Mouse (Mus musculus) ES-E14 (cell line): ENCODE measurements around the gene Rxfp1. TPM values are rescaled to one million over a fixed set of nuclear protein-coding genes. Genes with fewer than 3 reads are reported as not detected.

Source experiments
- DNase-seq: peaks from one replicate; pipeline ENCODE4 v3.0.0-alpha.2; 2013; ENCODE audit warnings: low read depth, low spot score
- H3K27ac ChIP-seq: 2 replicates; pipeline ENCODE4 v1.5.1; 2012; ENCODE audit warnings: low read depth, mild to moderate bottlenecking, low read length, moderate library complexity, mixed read lengths; ENCODE audit not compliant: poor library complexity, insufficient read depth, severe bottlenecking
- H3K36me3 ChIP-seq: 2 replicates; pipeline ENCODE4 v1.6.1; 2012; ENCODE audit warnings: mild to moderate bottlenecking, low read length, moderate library complexity, mixed read lengths; ENCODE audit not compliant: control insufficient read depth, poor library complexity, insufficient read depth, severe bottlenecking
- H3K4me1 ChIP-seq, 2 experiments: fragments of 150-350 bp in 1 of 2; sonication (generic) in 1 of 2; 2 replicates each; pipeline ENCODE4 v1.6.1; 2012; ENCODE audit warnings: low read length in 2 of 2, mild to moderate bottlenecking in 1 of 2, mixed read lengths in 1 of 2; ENCODE audit not compliant: control insufficient read depth in 2 of 2, insufficient read depth in 2 of 2, poor library complexity in 1 of 2
- H3K4me3 ChIP-seq, 2 experiments: fragments of 150-350 bp in 1 of 2; sonication (generic) in 1 of 2; 2 replicates each; pipeline ENCODE4 v1.5.1; 2012; ENCODE audit warnings: low read length in 2 of 2, low read depth in 1 of 2, mild to moderate bottlenecking in 1 of 2, mixed read lengths in 1 of 2; ENCODE audit not compliant: insufficient read depth in 1 of 2, poor library complexity in 1 of 2, severe bottlenecking in 1 of 2
- H3K9ac ChIP-seq: 2 replicates; pipeline ENCODE4 v1.6.1; 2012; ENCODE audit warnings: low read depth, mild to moderate bottlenecking, low read length, mixed read lengths; ENCODE audit not compliant: poor library complexity, insufficient read depth, severe bottlenecking
- H3K9me3 ChIP-seq: fragments of 150-350 bp; sonication (generic); 2 replicates; pipeline ENCODE4 v1.6.1; 2012; ENCODE audit warnings: low read depth, mild to moderate bottlenecking, low read length; ENCODE audit not compliant: control insufficient read depth, insufficient read depth
- CHD2 ChIP-seq: IDR thresholded peaks from 2 replicates; pipeline ENCODE4 v1.6.1; 2014; ENCODE audit warnings: mild to moderate bottlenecking, low read depth, low read length, inconsistent platforms
- HCFC1 ChIP-seq: IDR thresholded peaks from 2 replicates; pipeline ENCODE4 v1.6.1; 2012; ENCODE audit warnings: low read length, inconsistent platforms, borderline replicate concordance; ENCODE audit not compliant: insufficient read depth
- MAFK ChIP-seq: IDR thresholded peaks from 2 replicates; pipeline ENCODE4 v1.6.1; 2014; ENCODE audit warnings: mild to moderate bottlenecking, low read depth, low read length, inconsistent platforms; ENCODE audit not compliant: insufficient read depth
- ZC3H11A ChIP-seq: IDR thresholded peaks from 2 replicates; pipeline ENCODE4 v1.6.1; 2012; ENCODE audit warnings: low read depth, mild to moderate bottlenecking, inconsistent platforms, low read length, borderline replicate concordance
- ZNF384 ChIP-seq: IDR thresholded peaks from 2 replicates; pipeline ENCODE4 v1.6.1; 2012; ENCODE audit warnings: low read depth, low read length, inconsistent platforms
- in situ Hi-C, 2 experiments: fragments of 600-800 bp; cut with MboI; formaldehyde crosslinking; loops; one replicate each; pipeline ENCODE4 v1.15.1; 2025; ENCODE audit warnings: low sequenced_read_pairs in 2 of 2, inconsistent platforms in 1 of 2; ENCODE audit not compliant: unreplicated experiment in 2 of 2
- total RNA-seq: library from RNA; depleted of rRNA; stranded (reverse); fragments of 300-350 nt; gene quantifications from 2 replicates; pipeline ENCODE4 v1.2.3, GENCODE M21; 2012; rRNA removed

The Rxfp1 gene
- 0.04 TPM in 1 of 2 replicates, not detected in the other for total RNA-seq

DNA sequence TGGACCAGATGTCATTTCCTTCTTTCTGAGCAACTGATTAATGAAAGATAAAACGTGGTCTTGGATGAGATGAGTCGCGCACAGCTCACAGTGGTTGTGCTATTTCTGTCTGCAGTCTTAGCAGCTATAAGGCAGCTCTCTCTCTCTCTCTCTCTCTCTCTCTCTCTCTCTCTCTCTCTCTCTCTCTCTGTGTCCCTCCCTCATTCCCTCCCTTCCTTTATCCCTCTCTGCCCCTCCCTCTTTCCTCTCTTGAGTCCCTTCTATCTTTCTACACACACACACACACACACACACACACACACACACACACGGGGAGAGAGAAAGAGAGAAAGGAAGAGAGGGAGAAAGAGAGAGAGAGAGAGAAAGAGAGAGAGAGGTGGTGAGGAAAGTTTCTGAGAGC, at the start of gene Rxfp1:
Gene Rxfp1, minus strand, starts transcription at position 101 of the 400 bp plus-strand sequence.
- Histone ChIP-seq H3K36me3 (no peaks in the 10 kb centered on the region), H3K9ac (no peak within 1 kb of the TSS), H3K4me3 (no peak within 1 kb of the TSS), H3K4me1 (no peaks in the 10 kb centered on the region), H3K9me3 (no peaks in the 10 kb centered on the region), H3K27ac (no peak within 1 kb of the TSS)
- no peak for DNase-seq
- no peak for TF ChIP-seq ZNF384
- TF ChIP-seq ZC3H11A, result no peak
- no peak for TF ChIP-seq HCFC1
- no peak for TF ChIP-seq MAFK
- no peak for TF ChIP-seq CHD2
- in situ Hi-C loops, result no loop called here

- DNase-seq, result no peak
- Histone ChIP-seq H3K4me1 (peaks cover 2% of the 10 kb centered on the region in 2 experiments; a peak in 1 of 4 replicates), H3K9ac (peak overlapping the region; percentile 40; the same call in 1 of the 2 replicates), H3K9me3 (no peaks in the 10 kb centered on the region), H3K4me3 (peak overlapping the region; percentile 37 to 50; a peak in 3 of 4 replicates), H3K27ac (no peak overlapping the region), H3K36me3 (no peaks in the 10 kb centered on the region)
- in situ Hi-C loops, result no loop called here
- no peak for TF ChIP-seq CHD2
These were observed 46.7 kb upstream of the Rxfp1 start for GRCm38 (mm10) chr3:79784362-79784736.

DNA sequence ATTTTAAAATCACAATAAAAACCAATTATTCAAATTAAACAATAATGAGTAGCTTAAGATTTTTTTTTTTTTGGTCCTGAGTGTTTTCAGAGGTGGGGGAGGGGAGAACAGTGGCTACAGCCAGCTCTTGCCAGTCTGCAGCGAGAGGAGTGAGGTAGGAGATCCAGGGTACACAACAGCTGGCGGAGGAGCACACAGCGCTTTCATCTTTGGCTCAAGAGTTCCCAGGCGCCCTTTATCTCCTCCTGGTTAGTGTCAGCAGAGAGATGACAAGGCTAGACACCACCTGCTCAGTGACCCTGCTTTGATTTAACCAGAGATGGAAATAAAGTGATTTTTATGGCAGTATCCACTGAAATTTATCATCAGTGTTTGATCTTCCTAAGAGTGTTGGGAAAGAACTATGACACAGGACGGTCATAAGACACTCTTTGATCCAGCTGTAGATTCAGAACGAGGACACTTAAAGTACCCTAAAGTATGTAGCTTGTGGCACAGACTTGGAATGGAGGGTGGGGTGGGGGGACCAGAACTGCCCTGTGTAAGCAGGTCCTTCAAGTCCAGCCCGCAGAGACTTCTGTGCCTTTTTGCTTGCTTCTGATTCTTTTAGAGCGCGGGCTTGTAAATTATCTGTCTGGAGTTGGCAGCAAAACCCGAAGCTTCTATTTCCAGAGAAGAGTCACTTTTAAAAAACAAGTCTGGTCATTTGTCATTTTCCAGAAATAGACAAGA, 46.1 kb upstream of the Rxfp1 start:
- H3K4me3 ChIP-seq, result peak overlapping the region; percentile 37 to 50; a peak in 2 of 4 replicates
- no peak for DNase-seq
- in situ Hi-C loops, result no loop called here

GRCm38 (mm10) chr3:79772701-79773100, 35.0 kb upstream of the Rxfp1 start:
- Histone ChIP-seq H3K27ac (no peak overlapping the region), H3K4me3 (no peak overlapping the region), H3K36me3 (no peaks in the 10 kb centered on the region), H3K4me1 (no peaks in the 10 kb centered on the region), H3K9me3 (no peaks in the 10 kb centered on the region), H3K9ac (no peak overlapping the region)
- in situ Hi-C loops, result no loop called here
- TF ChIP-seq HCFC1, result no peak
- no peak for TF ChIP-seq MAFK
- TF ChIP-seq ZC3H11A, result no peak
- TF ChIP-seq CHD2, result no peak
- TF ChIP-seq ZNF384, result no peak
- no peak for DNase-seq

More for the DNA sequence above, 46.1 kb upstream of the Rxfp1 start:
- no peaks in the 10 kb centered on the region for H3K9me3 ChIP-seq
- no peak overlapping the region for H3K27ac ChIP-seq
- no peak overlapping the region for H3K9ac ChIP-seq
- H3K36me3 ChIP-seq, result no peaks in the 10 kb centered on the region
- peaks cover 2% of the 10 kb centered on the region in 2 experiments; a peak in 1 of 4 replicates for H3K4me1 ChIP-seq
- TF ChIP-seq CHD2, result no peak
- no peak for TF ChIP-seq MAFK
- TF ChIP-seq ZNF384, result no peak
- TF ChIP-seq HCFC1, result no peak
- no peak for TF ChIP-seq ZC3H11A

DNA sequence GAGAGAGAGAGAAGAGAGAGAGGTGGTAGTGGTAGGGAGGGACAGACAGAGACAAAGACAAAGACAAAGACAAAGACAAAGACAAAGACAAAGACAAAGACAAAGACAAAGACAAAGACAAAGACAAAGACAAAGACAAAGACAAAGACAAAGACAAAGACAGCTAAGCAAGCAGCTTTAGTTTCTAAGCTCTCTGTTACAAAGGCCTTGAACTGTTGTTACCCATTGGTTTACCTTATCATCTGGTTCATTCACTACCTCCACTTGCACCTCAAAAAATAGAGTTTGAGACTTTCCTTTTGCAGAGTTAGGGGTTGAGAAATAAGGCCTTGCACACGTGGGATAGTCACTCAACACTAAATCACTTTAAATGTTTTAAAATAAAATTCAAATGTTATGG, 16.1 kb upstream of the Rxfp1 start:
- Histone ChIP-seq H3K36me3 (no peaks in the 10 kb centered on the region), H3K9me3 (no peaks in the 10 kb centered on the region), H3K9ac (no peak overlapping the region), H3K27ac (no peak overlapping the region), H3K4me1 (peaks cover 0 to 11% of the 10 kb centered on the region in 2 experiments; a peak in 2 of 4 replicates), H3K4me3 (no peak overlapping the region)
- in situ Hi-C loops, result no loop called here
- DNase-seq, result peak; percentile 38
- TF ChIP-seq ZC3H11A, result no peak
- TF ChIP-seq ZNF384, result no peak
- no peak for TF ChIP-seq HCFC1
- TF ChIP-seq MAFK, result no peak
- no peak for TF ChIP-seq CHD2
